Mouse (Mus musculus) liver, adult 2 months (tissue): ENCODE measurements around the gene Gm20388.

Experiments
- CTCF ChIP-seq: fragments of 200-500 bp; IDR thresholded peaks from 2 replicates; pipeline ENCODE4 v1.5.1; 2011; ENCODE audit warnings: low read depth, low read length, control low read depth
- POLR2A ChIP-seq: fragments of 200-500 bp; IDR thresholded peaks from 2 replicates; pipeline ENCODE4 v1.6.1; 2011; ENCODE audit warnings: low read length, control low read depth; ENCODE audit not compliant: insufficient read depth; ENCODE audit errors: extremely low read depth

DNA sequence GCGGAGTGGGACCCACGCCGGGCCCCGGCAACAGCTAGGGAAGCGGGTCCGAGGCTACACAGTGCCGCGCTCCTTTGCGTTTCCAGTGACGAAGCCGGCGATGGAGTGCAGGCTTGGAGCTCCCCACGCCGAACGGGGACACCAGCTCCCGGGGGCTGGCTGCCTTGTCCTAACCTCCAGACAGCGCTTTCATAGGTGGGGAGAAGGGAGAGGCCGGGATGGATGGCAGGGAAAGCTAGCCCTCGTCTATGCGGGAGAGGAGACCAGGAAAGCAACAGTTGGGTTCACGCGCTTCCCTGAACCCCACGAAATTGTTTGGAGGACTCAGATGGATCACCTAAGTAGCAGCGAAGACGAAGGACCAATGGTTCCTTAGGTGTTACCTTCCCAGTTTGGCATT is 1204.5 kb downstream of the Gm20388 start:
- TF ChIP-seq POLR2A (no peak), CTCF (no peak)
